Mouse (Mus musculus) kidney, adult 2 months (tissue): ENCODE data around the gene Cacna2d4. TPM values are rescaled to one million over a fixed set of nuclear protein-coding genes. Genes with fewer than 3 reads are reported as not detected.

Experiments used
- DNase-seq: peaks from one replicate; pipeline ENCODE4 v3.0.0; 2021
- H3K27ac ChIP-seq: fragments of 200-500 bp; 2 replicates; pipeline ENCODE4 v1.5.1; 2012; ENCODE audit warnings: low read depth, low read length, control low read depth, inconsistent platforms; ENCODE audit not compliant: insufficient read depth
- H3K27me3 ChIP-seq: fragments of 200-500 bp; replicated peaks from 2 replicates; pipeline ENCODE4 v1.6.1; 2012; ENCODE audit warnings: mild to moderate bottlenecking, moderate library complexity, low read length, inconsistent platforms; ENCODE audit not compliant: control insufficient read depth, insufficient read depth
- H3K36me3 ChIP-seq: fragments of 200-500 bp; 2 replicates; pipeline ENCODE4 v1.6.1; 2012; ENCODE audit warnings: mild to moderate bottlenecking, moderate library complexity, low read length, inconsistent platforms; ENCODE audit not compliant: control insufficient read depth, insufficient read depth
- H3K4me1 ChIP-seq: fragments of 200-500 bp; 2 replicates; pipeline ENCODE4 v1.6.1; 2011; ENCODE audit warnings: low read length; ENCODE audit not compliant: control insufficient read depth, insufficient read depth
- H3K4me3 ChIP-seq: fragments of 200-500 bp; 2 replicates; pipeline ENCODE4 v1.5.1; 2011; ENCODE audit warnings: mild to moderate bottlenecking, low read depth, low read length, control low read depth; ENCODE audit not compliant: insufficient read depth
- CTCF ChIP-seq: fragments of 200-500 bp; conservative IDR thresholded peaks from 2 replicates; pipeline ENCODE4 v1.5.1; 2011; ENCODE audit warnings: low read depth, mild to moderate bottlenecking, control low read depth, low read length, moderate library complexity, mixed read lengths; ENCODE audit not compliant: insufficient read depth, insufficient read length
- POLR2A ChIP-seq: fragments of 200-500 bp; IDR thresholded peaks from one replicate; pipeline ENCODE4 v1.6.1; 2011; ENCODE audit warnings: low read depth, low read length, control low read depth
- WGBS: fragments of 180-500 bp; shearing (Covaris S2); methylation state at CpG from one replicate; pipeline ENCODE4 v1.1.7; 2018; 5-methylcytosine and 5-hydroxymethylcytosine counted together
- polyA plus RNA-seq: library from polyadenylated mRNA; depleted of rRNA; stranded (reverse); fragments of >200 nt; gene quantifications from 2 replicates; pipeline ENCODE4 v1.2.3, GENCODE M21; 2012

The Cacna2d4 gene
- polyA plus RNA-seq, 1 experiment, result 0.66 TPM

- 62% methylated on average over 10 of the region's 10 CpGs for WGBS
- Histone ChIP-seq H3K4me1 (no peaks in the 10 kb centered on the region), H3K4me3 (no peak overlapping the region), H3K27me3 (no peaks in the 10 kb centered on the region), H3K27ac (no peak overlapping the region), H3K36me3 (no peaks in the 10 kb centered on the region)
- no peak for TF ChIP-seq POLR2A
- no peak for TF ChIP-seq CTCF
- no peak for DNase-seq
Observed at GRCm38 (mm10) chr6:119324776-119325175, 88.5 kb downstream of the Cacna2d4 start.

DNA sequence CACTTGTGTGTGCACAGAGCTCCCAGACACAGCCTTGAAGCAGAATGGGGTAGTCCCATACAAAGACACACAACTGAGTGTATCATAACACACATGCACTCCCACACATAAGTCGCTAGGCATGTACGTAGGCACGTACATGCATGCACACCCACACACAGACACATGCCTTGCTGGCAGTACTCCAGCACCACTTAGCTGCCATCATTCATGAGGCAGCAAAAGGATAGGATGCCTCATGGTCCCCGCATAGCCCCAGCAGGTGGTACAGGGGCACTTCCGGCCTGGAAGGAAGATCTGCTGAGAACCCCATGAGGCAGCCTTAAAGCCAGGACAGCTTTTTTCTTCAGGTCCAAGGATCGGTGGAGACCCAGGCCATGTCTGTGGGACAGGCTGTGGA, 89.7 kb downstream of the Cacna2d4 start:
- Histone ChIP-seq H3K4me1 (0 out of 2 replicates have a peak, but pooled peaks cover 3% of the 10 kb centered on the region), H3K36me3 (no peaks in the 10 kb centered on the region), H3K4me3 (no peak overlapping the region), H3K27ac (no peak overlapping the region), H3K27me3 (no peaks in the 10 kb centered on the region)
- 82% methylated on average over 6 of the region's 6 CpGs for WGBS
- DNase-seq, result no peak
- TF ChIP-seq POLR2A (no peak), CTCF (no peak)

GRCm38 (mm10) chr6:119326541-119326940, 90.2 kb downstream of the Cacna2d4 start:
- Histone ChIP-seq H3K36me3 (no peaks in the 10 kb centered on the region), H3K4me3 (no peak overlapping the region), H3K4me1 (0 out of 2 replicates have a peak, but pooled peaks cover 3% of the 10 kb centered on the region), H3K27ac (no peak overlapping the region), H3K27me3 (no peaks in the 10 kb centered on the region)
- DNase-seq, result no peak
- TF ChIP-seq POLR2A (no peak), CTCF (no peak)
- WGBS, result 48% methylated on average over 7 of the region's 7 CpGs

GRCm38 (mm10) chr6:119328521-119329115, 92.3 kb downstream of the Cacna2d4 start:
- Histone ChIP-seq H3K27ac (no peak overlapping the region), H3K36me3 (no peaks in the 10 kb centered on the region), H3K4me3 (no peak overlapping the region), H3K4me1 (peaks cover 3% of the 10 kb centered on the region; the same call in 1 of the 2 replicates), H3K27me3 (no peaks in the 10 kb centered on the region)
- TF ChIP-seq CTCF (no peak), POLR2A (no peak)
- peak; percentile 65 for DNase-seq
- 18% methylated on average over 11 of the region's 11 CpGs for WGBS

DNA sequence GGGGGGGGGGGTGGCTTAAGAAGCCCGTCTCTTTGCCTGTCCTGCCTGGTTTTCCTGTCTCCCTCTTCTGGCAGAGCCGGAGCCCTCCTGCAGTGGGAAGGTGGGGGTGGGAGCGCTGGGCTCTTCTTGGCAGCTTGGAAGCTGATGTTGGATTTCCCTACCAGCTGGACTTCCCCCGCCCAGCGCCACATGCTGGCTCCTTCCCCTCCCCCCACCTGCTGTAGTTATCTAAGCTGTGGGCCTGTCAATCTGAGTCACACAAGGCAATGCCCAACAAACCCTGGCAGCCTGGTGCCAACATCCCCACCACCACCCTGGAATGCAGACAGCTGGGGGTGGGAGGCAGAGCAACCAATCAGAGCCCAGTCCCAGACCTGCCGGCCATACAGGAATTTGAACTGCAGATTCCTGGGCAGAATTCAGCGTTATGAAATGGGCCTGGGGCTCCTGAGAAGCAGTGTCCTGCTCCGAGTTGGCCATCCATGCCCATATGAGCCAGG, 92.9 kb downstream of the Cacna2d4 start:
- 3% methylated on average over 8 of the region's 8 CpGs for WGBS
- H3K27me3 ChIP-seq, result no peaks in the 10 kb centered on the region
- peak; percentile 83 for DNase-seq
- H3K27ac ChIP-seq, result peak overlapping the region; percentile 62; the same call in 1 of the 2 replicates
- H3K4me3 ChIP-seq, result no peak overlapping the region
- H3K36me3 ChIP-seq, result no peaks in the 10 kb centered on the region
- TF ChIP-seq CTCF (no peak), POLR2A (no peak)
- H3K4me1 ChIP-seq, result peaks cover 3% of the 10 kb centered on the region; the same call in 1 of the 2 replicates

- WGBS, result 25% methylated on average over 6 of the region's 6 CpGs
- peak overlapping the region; percentile 62; the same call in 1 of the 2 replicates for H3K27ac ChIP-seq
- H3K4me3 ChIP-seq, result peak overlapping the region; percentile 30
- H3K27me3 ChIP-seq, result no peaks in the 10 kb centered on the region
- no peak for TF ChIP-seq POLR2A
- no peak for TF ChIP-seq CTCF
- peaks cover 3% of the 10 kb centered on the region; the same call in 1 of the 2 replicates for H3K4me1 ChIP-seq
- H3K36me3 ChIP-seq, result no peaks in the 10 kb centered on the region
- DNase-seq, result no peak
Observed at GRCm38 (mm10) chr6:119329936-119330335, 93.6 kb downstream of the Cacna2d4 start.

GRCm38 (mm10) chr6:119330506-119330905, 94.2 kb downstream of the Cacna2d4 start, which contains the start of gene Lrtm2:
Gene Lrtm2 (minus strand): TSS chr6:119330766.
- H3K4me3 ChIP-seq, result peak within 1 kb of the TSS; percentile 30
- no peak for DNase-seq
- peaks cover 3% of the 10 kb centered on the region; the same call in 1 of the 2 replicates for H3K4me1 ChIP-seq
- H3K27me3 ChIP-seq, result no peaks in the 10 kb centered on the region
- 3% methylated on average over 31 of the region's 31 CpGs for WGBS
- no peak for TF ChIP-seq CTCF
- TF ChIP-seq POLR2A, result no peak
- peak within 1 kb of the TSS; percentile 62; the same call in 1 of the 2 replicates for H3K27ac ChIP-seq
- H3K36me3 ChIP-seq, result no peaks in the 10 kb centered on the region
